Mouse (Mus musculus) ES-E14 (cell line): ENCODE measurements around the gene AC170998.1. TPM values are rescaled to one million over a fixed set of nuclear protein-coding genes. Genes with fewer than 3 reads are reported as not detected.

ENCODE experiments used
- DNase-seq: peaks from one replicate; pipeline ENCODE4 v3.0.0-alpha.2; 2013; ENCODE audit warnings: low read depth, low spot score
- H3K27ac ChIP-seq: 2 replicates; pipeline ENCODE4 v1.5.1; 2012; ENCODE audit warnings: low read depth, mild to moderate bottlenecking, low read length, moderate library complexity, mixed read lengths; ENCODE audit not compliant: poor library complexity, insufficient read depth, severe bottlenecking
- H3K36me3 ChIP-seq: 2 replicates; pipeline ENCODE4 v1.6.1; 2012; ENCODE audit warnings: mild to moderate bottlenecking, low read length, moderate library complexity, mixed read lengths; ENCODE audit not compliant: control insufficient read depth, poor library complexity, insufficient read depth, severe bottlenecking
- H3K4me1 ChIP-seq, 2 experiments: fragments of 150-350 bp in 1 of 2; sonication (generic) in 1 of 2; 2 replicates each; pipeline ENCODE4 v1.6.1; 2012; ENCODE audit warnings: low read length in 2 of 2, mild to moderate bottlenecking in 1 of 2, mixed read lengths in 1 of 2; ENCODE audit not compliant: control insufficient read depth in 2 of 2, insufficient read depth in 2 of 2, poor library complexity in 1 of 2
- H3K4me3 ChIP-seq, 2 experiments: fragments of 150-350 bp in 1 of 2; sonication (generic) in 1 of 2; 2 replicates each; pipeline ENCODE4 v1.5.1; 2012; ENCODE audit warnings: low read length in 2 of 2, low read depth in 1 of 2, mild to moderate bottlenecking in 1 of 2, mixed read lengths in 1 of 2; ENCODE audit not compliant: insufficient read depth in 1 of 2, poor library complexity in 1 of 2, severe bottlenecking in 1 of 2
- H3K9ac ChIP-seq: 2 replicates; pipeline ENCODE4 v1.6.1; 2012; ENCODE audit warnings: low read depth, mild to moderate bottlenecking, low read length, mixed read lengths; ENCODE audit not compliant: poor library complexity, insufficient read depth, severe bottlenecking
- H3K9me3 ChIP-seq: fragments of 150-350 bp; sonication (generic); 2 replicates; pipeline ENCODE4 v1.6.1; 2012; ENCODE audit warnings: low read depth, mild to moderate bottlenecking, low read length; ENCODE audit not compliant: control insufficient read depth, insufficient read depth
- CHD2 ChIP-seq: IDR thresholded peaks from 2 replicates; pipeline ENCODE4 v1.6.1; 2014; ENCODE audit warnings: mild to moderate bottlenecking, low read depth, low read length, inconsistent platforms
- HCFC1 ChIP-seq: IDR thresholded peaks from 2 replicates; pipeline ENCODE4 v1.6.1; 2012; ENCODE audit warnings: low read length, inconsistent platforms, borderline replicate concordance; ENCODE audit not compliant: insufficient read depth
- MAFK ChIP-seq: IDR thresholded peaks from 2 replicates; pipeline ENCODE4 v1.6.1; 2014; ENCODE audit warnings: mild to moderate bottlenecking, low read depth, low read length, inconsistent platforms; ENCODE audit not compliant: insufficient read depth
- ZC3H11A ChIP-seq: IDR thresholded peaks from 2 replicates; pipeline ENCODE4 v1.6.1; 2012; ENCODE audit warnings: low read depth, mild to moderate bottlenecking, inconsistent platforms, low read length, borderline replicate concordance
- ZNF384 ChIP-seq: IDR thresholded peaks from 2 replicates; pipeline ENCODE4 v1.6.1; 2012; ENCODE audit warnings: low read depth, low read length, inconsistent platforms
- in situ Hi-C, 2 experiments: fragments of 600-800 bp; cut with MboI; formaldehyde crosslinking; loops; one replicate each; pipeline ENCODE4 v1.15.1; 2025; ENCODE audit warnings: low sequenced_read_pairs in 2 of 2, inconsistent platforms in 1 of 2; ENCODE audit not compliant: unreplicated experiment in 2 of 2
- total RNA-seq: library from RNA; depleted of rRNA; stranded (reverse); fragments of 300-350 nt; gene quantifications from 2 replicates; pipeline ENCODE4 v1.2.3, GENCODE M21; 2012

The AC170998.1 gene
- total RNA-seq, 1 experiment = 2.5 TPM

GRCm38 (mm10) chr17:28701737-28702136 lies 24.1 kb upstream of the AC170998.1 start:
- H3K27ac ChIP-seq = no peak overlapping the region
- no peak overlapping the region for H3K9ac ChIP-seq
- no peak for TF ChIP-seq ZC3H11A
- TF ChIP-seq HCFC1 = no peak
- TF ChIP-seq CHD2 = no peak
- no peak for TF ChIP-seq MAFK
- no peak for TF ChIP-seq ZNF384
- in situ Hi-C loops = no loop called here
- H3K4me3 ChIP-seq = no peak overlapping the region
- DNase-seq = no peak
- peaks cover 0 to 4% of the 10 kb centered on the region in 2 experiments; a peak in 1 of 4 replicates for H3K4me1 ChIP-seq
- peaks cover 2% of the 10 kb centered on the region; the same call in 1 of the 2 replicates for H3K36me3 ChIP-seq
- no peaks in the 10 kb centered on the region for H3K9me3 ChIP-seq

- H3K4me3 ChIP-seq = no peak overlapping the region
- H3K27ac ChIP-seq = no peak overlapping the region
- in situ Hi-C loops = no loop called here
- no peaks in the 10 kb centered on the region for H3K9me3 ChIP-seq
- no peak for TF ChIP-seq ZC3H11A
- TF ChIP-seq MAFK = no peak
- TF ChIP-seq CHD2 = no peak
- no peak for TF ChIP-seq ZNF384
- TF ChIP-seq HCFC1 = no peak
- peaks cover 2% of the 10 kb centered on the region; the same call in 1 of the 2 replicates for H3K36me3 ChIP-seq
- DNase-seq = no peak
- H3K4me1 ChIP-seq = peaks cover 0 to 4% of the 10 kb centered on the region in 2 experiments; a peak in 1 of 4 replicates
- no peak overlapping the region for H3K9ac ChIP-seq
Measured at GRCm38 (mm10) chr17:28702646-28703045, 23.2 kb upstream of the AC170998.1 start.

- TF ChIP-seq ZC3H11A = no peak
- TF ChIP-seq MAFK = no peak
- no peak for TF ChIP-seq ZNF384
- no peak for TF ChIP-seq CHD2
- TF ChIP-seq HCFC1 = no peak
- Histone ChIP-seq H3K9me3 (no peaks in the 10 kb centered on the region), H3K4me3 (no peak overlapping the region), H3K9ac (no peak overlapping the region), H3K27ac (no peak overlapping the region), H3K36me3 (peaks cover 3% of the 10 kb centered on the region; the same call in 1 of the 2 replicates), H3K4me1 (peaks cover 0 to 6% of the 10 kb centered on the region in 2 experiments; a peak in 2 of 4 replicates)
- in situ Hi-C loops = no loop called here
- DNase-seq = no peak
Measured at GRCm38 (mm10) chr17:28706697-28707096, 19.2 kb upstream of the AC170998.1 start.

- DNase-seq = no peak
- in situ Hi-C loops = no loop called here
- no peak overlapping the region for H3K9ac ChIP-seq
- no peaks in the 10 kb centered on the region for H3K9me3 ChIP-seq
- H3K36me3 ChIP-seq = peaks cover 3% of the 10 kb centered on the region; the same call in 1 of the 2 replicates
- peaks cover 0 to 4% of the 10 kb centered on the region in 2 experiments; a peak in 2 of 4 replicates for H3K4me1 ChIP-seq
- no peak overlapping the region for H3K27ac ChIP-seq
- no peak overlapping the region for H3K4me3 ChIP-seq
- TF ChIP-seq MAFK (no peak), ZNF384 (no peak), HCFC1 (no peak), CHD2 (no peak), ZC3H11A (no peak)
Measured at GRCm38 (mm10) chr17:28707136-28707627, 18.7 kb upstream of the AC170998.1 start.

- TF ChIP-seq ZNF384 = no peak
- Histone ChIP-seq H3K4me1 (peaks cover 0 to 4% of the 10 kb centered on the region in 2 experiments; a peak in 2 of 4 replicates), H3K9me3 (no peaks in the 10 kb centered on the region), H3K9ac (no peak overlapping the region), H3K27ac (no peak overlapping the region), H3K4me3 (no peak overlapping the region), H3K36me3 (peaks cover 3% of the 10 kb centered on the region; the same call in 1 of the 2 replicates)
- in situ Hi-C loops = no loop called here
- DNase-seq = no peak
Measured at GRCm38 (mm10) chr17:28707816-28708215, 18.1 kb upstream of the AC170998.1 start.
